Comparison of ENCODE assay signal across 12 mouse cellular contexts in genomic region chr17:56554122-56554551, GRCm38 (mm10). TPM values are rescaled to one million over a fixed set of nuclear protein-coding genes. Genes with fewer than 3 reads are reported as not detected.
A peak's percentile ranks its signal among the peaks of the same experiment; 100 is the strongest.
DNase-seq lines count a peak whose midpoint lies in the region; ATAC-seq lines count a peak whose summit lies in the region.
"Had no signal": no experiment of that assay in that cellular context is flagged by ENCODE, and none has a peak within 500 bp of the region (broad histone marks: within the 10 kb centered on the region; RNA-seq: fewer than 3 reads in every experiment).

TSS of gene Gm20219 (minus strand) at chr17:56554387.

- 88% methylated on average over 20 of the region's 20 CpGs for WGBS in forebrain, embryonic 14.5 days
- 73% methylated on average over 20 of the region's 20 CpGs for WGBS in limb, embryonic 15.5 days
- 58% methylated on average over 20 of the region's 20 CpGs for WGBS in stomach, embryonic 14.5 days

- no peak within 1 kb of the TSS for H3K4me2 ChIP-seq in forebrain, embryonic 14.5 days (ENCODE audit: low read length)
- no peak within 1 kb of the TSS for H3K4me2 ChIP-seq in limb, embryonic 15.5 days
- H3K4me2 ChIP-seq in stomach, embryonic 14.5 days (replicated peaks; ENCODE audit: low read depth, low read length): peak within 1 kb of the TSS; percentile 19
- H3K4me2 ChIP-seq: embryonic facial prominence, embryonic 12.5 days had no signal

- H3K36me3 ChIP-seq in megakaryocyte, embryonic 14.5 days (replicated peaks; ENCODE audit: low read length): peaks cover 27% of the 10 kb centered on the region
- no peaks in the 10 kb centered on the region for H3K36me3 ChIP-seq in forebrain, embryonic 14.5 days (ENCODE audit: control insufficient read depth, insufficient read depth, low read length)
- no peaks in the 10 kb centered on the region for H3K36me3 ChIP-seq in limb, embryonic 15.5 days
- H3K36me3 ChIP-seq in stomach, embryonic 14.5 days (ENCODE audit: control insufficient read depth, insufficient read depth, low read length): no peaks in the 10 kb centered on the region
- H3K36me3 ChIP-seq: embryonic facial prominence, embryonic 12.5 days had no signal

- peak within 1 kb of the TSS; percentile 2 for H3K4me3 ChIP-seq in megakaryocyte, embryonic 14.5 days (replicated peaks)
- no peak within 1 kb of the TSS for H3K4me3 ChIP-seq in forebrain, embryonic 14.5 days (ENCODE audit: low read depth, low read length)
- peak within 1 kb of the TSS; percentile 2 for H3K4me3 ChIP-seq in limb, embryonic 15.5 days
- peak within 1 kb of the TSS; percentile 23 for H3K4me3 ChIP-seq in stomach, embryonic 14.5 days (ENCODE audit: low read depth, low read length)
- H3K4me3 ChIP-seq: embryonic facial prominence, embryonic 12.5 days; left cerebral cortex, adult 2 months had no signal

- no peak for DNase-seq in forebrain, embryonic 14.5 days (ENCODE audit: low spot score)
- no peak for DNase-seq in left cerebral cortex, adult 11 months (ENCODE audit: low spot score)
- no peak for DNase-seq in left cerebral cortex, postnatal 25 days (ENCODE audit: low spot score in 2 of 2)
- DNase-seq: thymus, postnatal 14 days had no signal

- ATAC-seq in megakaryocyte, adult 5-6 weeks (ENCODE audit: poor library complexity, severe bottlenecking): no peak
- no peak for ATAC-seq in forebrain, embryonic 14.5 days
- ATAC-seq in limb, embryonic 15.5 days (ENCODE audit: insufficient number of reproducible peaks, low FRiP score, low TSS enrichment, low read depth): no peak
- ATAC-seq in stomach, embryonic 14.5 days (ENCODE audit: insufficient number of reproducible peaks, insufficient read depth, low FRiP score, low read depth): peak; percentile 93
- no peak for ATAC-seq in megakaryocyte progenitor cell, adult 5-6 weeks (replicated peaks; ENCODE audit: poor library complexity)

- peaks cover 10% of the 10 kb centered on the region for H3K27me3 ChIP-seq in megakaryocyte, embryonic 14.5 days (replicated peaks)
- no peaks in the 10 kb centered on the region for H3K27me3 ChIP-seq in forebrain, embryonic 14.5 days (replicated peaks; ENCODE audit: control insufficient read depth, insufficient read depth, low read length)
- no peaks in the 10 kb centered on the region for H3K27me3 ChIP-seq in limb, embryonic 15.5 days
- no peaks in the 10 kb centered on the region for H3K27me3 ChIP-seq in stomach, embryonic 14.5 days (ENCODE audit: control insufficient read depth, insufficient read depth, low read length)
- H3K27me3 ChIP-seq: embryonic facial prominence, embryonic 12.5 days had no signal

- H3K9ac ChIP-seq in forebrain, embryonic 14.5 days (ENCODE audit: low read length): no peak within 1 kb of the TSS
- H3K9ac ChIP-seq in limb, embryonic 15.5 days: no peak within 1 kb of the TSS
- no peak within 1 kb of the TSS for H3K9ac ChIP-seq in stomach, embryonic 14.5 days (replicated peaks; ENCODE audit: low read depth, low read length)
- H3K9ac ChIP-seq: embryonic facial prominence, embryonic 12.5 days had no signal

- intact Hi-C loops in left cerebral cortex, postnatal 25 days (cut with DNase I): loop anchor here (5.0 kb wide), 3 partner anchors 77 to 142 kb away; partner anchors contain the start of gene Ptprs

- peaks cover 16% of the 10 kb centered on the region for H3K4me1 ChIP-seq in megakaryocyte, embryonic 14.5 days
- H3K4me1 ChIP-seq in forebrain, embryonic 14.5 days (ENCODE audit: control insufficient read depth, insufficient read depth, low read length): peaks cover 21% of the 10 kb centered on the region
- H3K4me1 ChIP-seq in limb, embryonic 15.5 days: 0 out of 2 replicates have a peak, but pooled peaks cover 2% of the 10 kb centered on the region
- H3K4me1 ChIP-seq in stomach, embryonic 14.5 days (ENCODE audit: control insufficient read depth, insufficient read depth, low read length): no peaks in the 10 kb centered on the region
- H3K4me1 ChIP-seq: embryonic facial prominence, embryonic 12.5 days had no signal

- no peaks in the 10 kb centered on the region for H3K9me3 ChIP-seq in megakaryocyte, embryonic 14.5 days
- no peaks in the 10 kb centered on the region for H3K9me3 ChIP-seq in forebrain, embryonic 14.5 days (replicated peaks; ENCODE audit: control insufficient read depth, low read length)
- no peaks in the 10 kb centered on the region for H3K9me3 ChIP-seq in limb, embryonic 15.5 days
- H3K9me3 ChIP-seq in stomach, embryonic 14.5 days (ENCODE audit: control insufficient read depth, low read depth, low read length): 0 out of 2 replicates have a peak, but pooled peaks cover 3% of the 10 kb centered on the region
- H3K9me3 ChIP-seq: embryonic facial prominence, embryonic 12.5 days; G1E had no signal

- 0 out of 2 replicates have a peak within 1 kb of the TSS, but pooled peaks have one; percentile 52 for H3K27ac ChIP-seq in forebrain, embryonic 14.5 days (ENCODE audit: low read depth, low read length)
- H3K27ac ChIP-seq in limb, embryonic 15.5 days: peak within 1 kb of the TSS; percentile 27; the same call in 1 of the 2 replicates
- H3K27ac ChIP-seq in stomach, embryonic 14.5 days (ENCODE audit: low read length): peak within 1 kb of the TSS; percentile 59; the same call in 1 of the 2 replicates
- H3K27ac ChIP-seq: embryonic facial prominence, embryonic 12.5 days had no signal

RNA-seq across cellular contexts. Expression of gene Gm20219, which starts in this region (rescaled TPM):
- polyA plus RNA-seq in megakaryocyte, embryonic 14.5 days (2012; ENCODE audit: insufficient read depth, low replicate concordance): 2.6 and 23.3 TPM in 2 replicates
- 0.71 and 1.2 TPM in 2 replicates for total RNA-seq in megakaryocyte, adult 5-6 weeks (2015)
- total RNA-seq in megakaryocyte, adult 5-6 weeks (2017): 0.44 and 0.49 TPM in 2 replicates
- polyA plus RNA-seq in forebrain, embryonic 14.5 days (2014; fragmentation: Nextera tagmentation; extraction: Ambion mirVana): 0.36 and 0.57 TPM in 2 replicates
- polyA plus RNA-seq in limb, embryonic 15.5 days (2015; fragmentation: Nextera tagmentation; extraction: Ambion mirVana): 16.2 and 16.6 TPM in 2 replicates
- polyA plus RNA-seq in stomach, embryonic 14.5 days (2014; fragmentation: Nextera tagmentation; extraction: Ambion mirVana): 11.9 and 13.1 TPM in 2 replicates
- total RNA-seq in megakaryocyte progenitor cell, adult 5-6 weeks (2015): 0.25 and 1.6 TPM in 2 replicates
- 0.10 TPM in 1 of 2 replicates, not detected in the other for total RNA-seq in megakaryocyte progenitor cell, adult 5-6 weeks (2017)
- 1 to 10 TPM; 1.7 to 1.9 TPM for total RNA-seq in left cerebral cortex, postnatal 25 days (2021)
